Mouse (Mus musculus) limb, embryonic 11.5 days (tissue): Measurements from ENCODE around the gene Calcr. TPM values are rescaled to one million over a fixed set of nuclear protein-coding genes. Genes with fewer than 3 reads are reported as not detected.

ENCODE experiments used
- microRNA counts: library from miRNA; unstranded; fragments of <30 nt; microRNA quantifications from one replicate; lab custom pipeline; 2016
- microRNA-seq: library from miRNA; unstranded; fragments of <30 nt; microRNA quantifications from one replicate; pipeline ENCODE4, GENCODE M21; 2016
- polyA plus RNA-seq: library from polyadenylated mRNA; unstranded; fragments of >200 nt; fragmentation: Nextera tagmentation; extraction: Ambion mirVana; gene quantifications from 2 replicates; pipeline ENCODE4 v1.2.1, GENCODE M21; 2014

Calcr gene
- polyA plus RNA-seq, 1 experiment from 2014 or later: 0.16 TPM

MicroRNAs within 50 kb of the gene (microRNA counts, 519-probe panel; counts per million panel counts)
- microRNA mmu-miR-489 (lab: Ali Mortazavi, UCI) (not detected), microRNA mmu-miR-653 (lab: Ali Mortazavi, UCI) (not detected)

Small RNA genes lying within 50 kb of the gene (microRNA-seq; reads per million reads assigned to microRNA genes)
- gene Mir489 (not detected), gene Mir653 (1.5 reads per million)

Other genes with a start within 250 kb of the Calcr start
- gene Tfpi2, start 224.2 kb upstream of the Calcr start, polyA plus RNA-seq: 0.56 and 0.92 TPM in 2 replicates
- gene Gngt1, start 229.1 kb upstream of the Calcr start, polyA plus RNA-seq: not detected in 2 replicates
- gene Gng11, start 239.2 kb upstream of the Calcr start, polyA plus RNA-seq: 44.2 and 46.6 TPM in 2 replicates